ENCODE assay signal across 32 mouse cellular contexts in genomic region chr5:91148054-91148453, GRCm38 (mm10). TPM values are rescaled to one million over a fixed set of nuclear protein-coding genes. Genes with fewer than 3 reads are reported as not detected.
DNase-seq lines count a peak whose midpoint lies in the region; ATAC-seq and TF ChIP-seq lines count a peak whose summit lies in the region.
"Had no signal": no experiment of that assay in that cellular context is flagged by ENCODE, and none has a peak within 500 bp of the region (broad histone marks: within the 10 kb centered on the region; RNA-seq: fewer than 3 reads in every experiment).

No protein-coding gene starts in this region.

- no peaks in the 10 kb centered on the region for H3K27me3 ChIP-seq in lung, postnatal 0 days (replicated peaks; ENCODE audit: insufficient read depth, low read length)
- H3K27me3 ChIP-seq: embryonic facial prominence, embryonic 13.5 days; forebrain, embryonic 12.5 days; intestine, embryonic 15.5 days; liver, embryonic 13.5 days; lung, embryonic 15.5 days; midbrain, embryonic 15.5 days; neural tube, embryonic 13.5 days had no signal

- 39% methylated on average over 2 of the region's 2 CpGs for WGBS in lung, postnatal 0 days

- ATAC-seq in lung, postnatal 0 days: no peak
- ATAC-seq in megakaryocyte progenitor cell, adult 5-6 weeks (replicated peaks; ENCODE audit: poor library complexity): peak; percentile 52; the same call in 1 of the 2 replicates
- ATAC-seq: intestine, embryonic 15.5 days; midbrain, embryonic 15.5 days had no signal

- H3K4me2 ChIP-seq in lung, postnatal 0 days (replicated peaks; ENCODE audit: low read depth, low read length): no peak overlapping the region
- H3K4me2 ChIP-seq: embryonic facial prominence, embryonic 13.5 days; forebrain, embryonic 12.5 days; hindbrain, embryonic 14.5 days; intestine, embryonic 15.5 days; liver, embryonic 13.5 days; lung, embryonic 15.5 days; midbrain, embryonic 15.5 days; neural tube, embryonic 13.5 days had no signal

- H3K4me1 ChIP-seq in lung, postnatal 0 days (ENCODE audit: insufficient read depth, low read depth, low read length): no peaks in the 10 kb centered on the region
- H3K4me1 ChIP-seq: embryonic facial prominence, embryonic 13.5 days; forebrain, embryonic 12.5 days; intestine, embryonic 15.5 days; liver, embryonic 13.5 days; lung, embryonic 15.5 days; megakaryocyte, embryonic 14.5 days; midbrain, embryonic 15.5 days; neural tube, embryonic 13.5 days had no signal

- no peaks in the 10 kb centered on the region for H3K36me3 ChIP-seq in lung, postnatal 0 days (ENCODE audit: insufficient read depth, low read length)
- H3K36me3 ChIP-seq: embryonic facial prominence, embryonic 13.5 days; forebrain, embryonic 12.5 days; intestine, embryonic 15.5 days; liver, embryonic 13.5 days; lung, embryonic 15.5 days; midbrain, embryonic 15.5 days; neural tube, embryonic 13.5 days had no signal

- TF ChIP-seq CTCF in lung, postnatal 0 days (IDR thresholded peaks at IDR 0.05): no peak

- intact Hi-C loops in heart, postnatal 14 days (cut with DNase I): no loop called here

- H3K27ac ChIP-seq in lung, postnatal 0 days (ENCODE audit: low read length): no peak overlapping the region
- H3K27ac ChIP-seq: embryonic facial prominence, embryonic 13.5 days; forebrain, embryonic 12.5 days; gastrocnemius, adult 2 months; hindbrain, embryonic 14.5 days; intestine, embryonic 15.5 days; left cerebral cortex, adult 2 months; liver, embryonic 13.5 days; lung, embryonic 15.5 days; midbrain, embryonic 15.5 days; neural tube, embryonic 13.5 days had no signal

- DNase-seq in heart, adult 11 months: peak; percentile 57
- DNase-seq in heart, postnatal 14 days: no peak
- DNase-seq in lung, postnatal 0 days (ENCODE audit: low spot score): peak; percentile 12
- no peak for DNase-seq in lung, postnatal 25 days (ENCODE audit: low spot score)
- DNase-seq in MEL-GATA-1-ER (ENCODE audit: extremely low read depth, low read depth): peak; percentile 6
- no peak for DNase-seq in thymus, postnatal 0 days (ENCODE audit: low spot score)
- DNase-seq in urinary bladder, adult 18-20 months (ENCODE audit: low spot score in 2 of 2): no peak
- DNase-seq: adrenal gland, adult 8-10 months; cerebellum, adult 2 months; cerebellum, postnatal 25 days; embryo, embryonic 11 days; gastrocnemius, adult 2 months; heart, postnatal 4 days; kidney, adult 8-10 months; kidney, postnatal 36 days; liver, embryonic 13.5 days; right cerebral cortex, adult 18-20 months; right cerebral cortex, postnatal 4 days; thymus, adult 18-20 months had no signal

- no peak overlapping the region for H3K4me3 ChIP-seq in lung, postnatal 0 days (ENCODE audit: low read depth, low read length)
- H3K4me3 ChIP-seq: embryonic facial prominence, embryonic 13.5 days; erythroblast, embryonic 14.5 days; forebrain, embryonic 12.5 days; gastrocnemius, adult 2 months; intestine, embryonic 15.5 days; left cerebral cortex, adult 2 months; liver, embryonic 13.5 days; lung, embryonic 15.5 days; megakaryocyte, embryonic 14.5 days; midbrain, embryonic 15.5 days; neural tube, embryonic 13.5 days had no signal

- H3K9me3 ChIP-seq in lung, postnatal 0 days (ENCODE audit: low read length): no peaks in the 10 kb centered on the region
- H3K9me3 ChIP-seq: intestine, embryonic 15.5 days; liver, embryonic 13.5 days; lung, embryonic 15.5 days; megakaryocyte, embryonic 14.5 days had no signal

- TF ChIP-seq EP300 in lung, postnatal 0 days (IDR thresholded peaks at IDR 0.05): no peak

- H3K9ac ChIP-seq in lung, postnatal 0 days (replicated peaks; ENCODE audit: low read depth): no peak overlapping the region
- H3K9ac ChIP-seq: embryonic facial prominence, embryonic 13.5 days; forebrain, embryonic 12.5 days; hindbrain, embryonic 14.5 days; intestine, embryonic 15.5 days; liver, embryonic 13.5 days; lung, embryonic 15.5 days; midbrain, embryonic 15.5 days; neural tube, embryonic 13.5 days had no signal

RNA-seq across cellular contexts. Expression of gene Areg, which starts 8.7 kb away (rescaled TPM):
- total RNA-seq in heart, postnatal 14 days (2021): not detected
- polyA plus RNA-seq in lung, postnatal 0 days (2015; fragmentation: Nextera tagmentation; extraction: Ambion mirVana): 13.1 and 13.7 TPM in 2 replicates
- 0.27 TPM in 1 of 2 replicates, not detected in the other for total RNA-seq in megakaryocyte progenitor cell, adult 5-6 weeks (2015)
- total RNA-seq in megakaryocyte progenitor cell, adult 5-6 weeks (2017): not detected in 2 replicates
- polyA plus RNA-seq in thymus, postnatal 0 days (2015; fragmentation: Nextera tagmentation; extraction: Ambion mirVana): 0.62 TPM in 2 replicates
- total RNA-seq: adrenal gland, adult 8-10 months; gastrocnemius, adult 2 months; left cerebral cortex, postnatal 36 days had no signal
- polyA plus RNA-seq: erythroblast, embryonic 14.5 days; forebrain, embryonic 12.5 days; gonadal fat pad, adult 2 months; liver, embryonic 13.5 days had no signal

Comparison
In these comparisons a context has a peak if more than half of its experiments do, and no peak if none do; other contexts are left out.
1. DNase-seq: peak in heart, adult 11 months (single experiment), lung, postnatal 0 days (single experiment) and MEL-GATA-1-ER (single experiment); none in heart, postnatal 14 days (0 of 2), lung, postnatal 25 days (single experiment), thymus, postnatal 0 days (single experiment) and urinary bladder, adult 18-20 months (0 of 2).